Mouse (Mus musculus): ENCODE data around the gene Lgals2. TPM values are rescaled to one million over a fixed set of nuclear protein-coding genes. Genes with fewer than 3 reads are reported as not detected.
A peak's percentile ranks its signal among the peaks of the same experiment; 100 is the strongest.

The Lgals2 gene
- polyA plus RNA-seq, 1 experiment from 2014 or later = not detected

- H3K36me3 ChIP-seq (ENCODE audit: control insufficient read depth, insufficient read depth, low read length) = no peaks in the 10 kb centered on the region
- peak overlapping the region; percentile 48 for H3K27ac ChIP-seq (replicated peaks; ENCODE audit: low read depth, low read length)
- H3K4me3 ChIP-seq (ENCODE audit: low read depth, low read length) = no peak overlapping the region
- DNase-seq (ENCODE audit: low spot score) (peak; percentile 76), ATAC-seq (ENCODE audit: insufficient number of reproducible peaks, low FRiP score, low TSS enrichment, low read depth) (no peak)
- peaks cover 54% of the 10 kb centered on the region for H3K4me1 ChIP-seq (ENCODE audit: control insufficient read depth, insufficient read depth, low read length)
- H3K4me2 ChIP-seq (ENCODE audit: low read depth, severe bottlenecking) = no peak overlapping the region
- H3K27me3 ChIP-seq (ENCODE audit: control insufficient read depth, insufficient read depth, low read length) = peaks cover 6% of the 10 kb centered on the region
- H3K9ac ChIP-seq (ENCODE audit: low read length) = no peak overlapping the region; the same call in 1 of the 2 replicates
- no peaks in the 10 kb centered on the region for H3K9me3 ChIP-seq (ENCODE audit: control insufficient read depth, low read length)
- 0% methylated on average over 2 of the region's 2 CpGs for WGBS
Observed at GRCm38 (mm10) chr15:78839744-78840143, 15.6 kb downstream of the Lgals2 start.

GRCm38 (mm10) chr15:78836086-78836621, 19.2 kb downstream of the Lgals2 start:
- H3K36me3 ChIP-seq (ENCODE audit: control insufficient read depth, insufficient read depth, low read length) = no peaks in the 10 kb centered on the region
- no peak for DNase-seq (ENCODE audit: low spot score)
- peak overlapping the region; percentile 77 for H3K27ac ChIP-seq (replicated peaks; ENCODE audit: low read depth, low read length)
- 28% methylated on average over 8 of the region's 8 CpGs for WGBS
- H3K4me3 ChIP-seq (ENCODE audit: low read depth, low read length) = no peak overlapping the region
- no peaks in the 10 kb centered on the region for H3K9me3 ChIP-seq (ENCODE audit: control insufficient read depth, low read length)
- 0 out of 2 replicates have a peak overlapping the region, but pooled peaks have one; percentile 17 for H3K9ac ChIP-seq (ENCODE audit: low read length)
- H3K27me3 ChIP-seq (ENCODE audit: control insufficient read depth, insufficient read depth, low read length) = no peaks in the 10 kb centered on the region
- H3K4me2 ChIP-seq (ENCODE audit: low read depth, severe bottlenecking) = no peak overlapping the region
- peaks cover 62% of the 10 kb centered on the region for H3K4me1 ChIP-seq (ENCODE audit: control insufficient read depth, insufficient read depth, low read length)
- ATAC-seq (ENCODE audit: insufficient number of reproducible peaks, low FRiP score, low TSS enrichment, low read depth) = no peak

GRCm38 (mm10) chr15:78835200-78836085, 19.9 kb downstream of the Lgals2 start:
- Histone ChIP-seq H3K4me1 (ENCODE audit: control insufficient read depth, insufficient read depth, low read length) (peaks cover 56% of the 10 kb centered on the region), H3K36me3 (ENCODE audit: control insufficient read depth, insufficient read depth, low read length) (no peaks in the 10 kb centered on the region), H3K4me3 (ENCODE audit: low read depth, low read length) (no peak overlapping the region), H3K27me3 (ENCODE audit: control insufficient read depth, insufficient read depth, low read length) (no peaks in the 10 kb centered on the region), H3K27ac (replicated peaks; ENCODE audit: low read depth, low read length) (peak overlapping the region; percentile 77), H3K4me2 (ENCODE audit: low read depth, severe bottlenecking) (no peak overlapping the region), H3K9ac (ENCODE audit: low read length) (peak overlapping the region; percentile 30; the same call in 1 of the 2 replicates), H3K9me3 (ENCODE audit: control insufficient read depth, low read length) (no peaks in the 10 kb centered on the region)
- ATAC-seq (ENCODE audit: insufficient number of reproducible peaks, low FRiP score, low TSS enrichment, low read depth) (no peak), DNase-seq (ENCODE audit: low spot score) (no peak)
- WGBS = 16% methylated on average over 12 of the region's 12 CpGs

GRCm38 (mm10) chr15:78834233-78835005, 20.9 kb downstream of the Lgals2 start:
- no peak for DNase-seq (ENCODE audit: low spot score)
- H3K4me2 ChIP-seq (ENCODE audit: low read depth, severe bottlenecking) = no peak overlapping the region
- H3K9me3 ChIP-seq (ENCODE audit: control insufficient read depth, low read length) = no peaks in the 10 kb centered on the region
- 30% methylated on average over 9 of the region's 10 CpGs for WGBS
- H3K27ac ChIP-seq (replicated peaks; ENCODE audit: low read depth, low read length) = peak overlapping the region; percentile 77
- H3K36me3 ChIP-seq (ENCODE audit: control insufficient read depth, insufficient read depth, low read length) = no peaks in the 10 kb centered on the region
- ATAC-seq (ENCODE audit: insufficient number of reproducible peaks, low FRiP score, low TSS enrichment, low read depth) = no peak
- H3K9ac ChIP-seq (ENCODE audit: low read length) = no peak overlapping the region
- H3K27me3 ChIP-seq (ENCODE audit: control insufficient read depth, insufficient read depth, low read length) = no peaks in the 10 kb centered on the region
- H3K4me1 ChIP-seq (ENCODE audit: control insufficient read depth, insufficient read depth, low read length) = peaks cover 46% of the 10 kb centered on the region
- no peak overlapping the region for H3K4me3 ChIP-seq (ENCODE audit: low read depth, low read length)

- no peak overlapping the region for H3K4me3 ChIP-seq (ENCODE audit: low read depth, low read length)
- no peak overlapping the region for H3K9ac ChIP-seq (ENCODE audit: low read length)
- H3K4me1 ChIP-seq (ENCODE audit: control insufficient read depth, insufficient read depth, low read length) = peaks cover 41% of the 10 kb centered on the region
- H3K36me3 ChIP-seq (ENCODE audit: control insufficient read depth, insufficient read depth, low read length) = no peaks in the 10 kb centered on the region
- H3K9me3 ChIP-seq (ENCODE audit: control insufficient read depth, low read length) = no peaks in the 10 kb centered on the region
- no peak for DNase-seq (ENCODE audit: low spot score)
- no peak for ATAC-seq (ENCODE audit: insufficient number of reproducible peaks, low FRiP score, low TSS enrichment, low read depth)
- H3K27ac ChIP-seq (replicated peaks; ENCODE audit: low read depth, low read length) = peak overlapping the region; percentile 89; the same call in 1 of the 2 replicates
- H3K27me3 ChIP-seq (ENCODE audit: control insufficient read depth, insufficient read depth, low read length) = no peaks in the 10 kb centered on the region
- H3K4me2 ChIP-seq (ENCODE audit: low read depth, severe bottlenecking) = no peak overlapping the region
- WGBS = 82% methylated on average over 3 of the region's 3 CpGs
Observed at GRCm38 (mm10) chr15:78833582-78833981, 21.7 kb downstream of the Lgals2 start.

- Histone ChIP-seq H3K36me3 (ENCODE audit: control insufficient read depth, insufficient read depth, low read length) (no peaks in the 10 kb centered on the region), H3K4me1 (ENCODE audit: control insufficient read depth, insufficient read depth, low read length) (peaks cover 43% of the 10 kb centered on the region), H3K9ac (ENCODE audit: low read length) (peak overlapping the region; percentile 43; the same call in 1 of the 2 replicates), H3K27me3 (ENCODE audit: control insufficient read depth, insufficient read depth, low read length) (no peaks in the 10 kb centered on the region), H3K4me2 (ENCODE audit: low read depth, severe bottlenecking) (peak overlapping the region; percentile 15; the same call in 1 of the 2 replicates), H3K4me3 (ENCODE audit: low read depth, low read length) (peak overlapping the region; percentile 3; the same call in 1 of the 2 replicates), H3K9me3 (ENCODE audit: control insufficient read depth, low read length) (no peaks in the 10 kb centered on the region), H3K27ac (replicated peaks; ENCODE audit: low read depth, low read length) (peak overlapping the region; percentile 89)
- ATAC-seq (ENCODE audit: insufficient number of reproducible peaks, low FRiP score, low TSS enrichment, low read depth) (peak; percentile 77), DNase-seq (ENCODE audit: low spot score) (peak; percentile 75)
- 10% methylated on average over 14 of the region's 14 CpGs for WGBS
Observed at GRCm38 (mm10) chr15:78832701-78833123, 22.6 kb downstream of the Lgals2 start.

- Histone ChIP-seq H3K27ac (replicated peaks; ENCODE audit: low read depth, low read length) (peak overlapping the region; percentile 89), H3K9ac (ENCODE audit: low read length) (0 out of 2 replicates have a peak overlapping the region, but pooled peaks have one; percentile 43), H3K9me3 (ENCODE audit: control insufficient read depth, low read length) (no peaks in the 10 kb centered on the region), H3K4me3 (ENCODE audit: low read depth, low read length) (peak overlapping the region; percentile 3; the same call in 1 of the 2 replicates), H3K36me3 (ENCODE audit: control insufficient read depth, insufficient read depth, low read length) (no peaks in the 10 kb centered on the region), H3K4me2 (ENCODE audit: low read depth, severe bottlenecking) (peak overlapping the region; percentile 5; the same call in 1 of the 2 replicates), H3K27me3 (ENCODE audit: control insufficient read depth, insufficient read depth, low read length) (no peaks in the 10 kb centered on the region), H3K4me1 (ENCODE audit: control insufficient read depth, insufficient read depth, low read length) (peaks cover 43% of the 10 kb centered on the region)
- WGBS = 26% methylated on average over 17 of the region's 19 CpGs
- DNase-seq (ENCODE audit: low spot score) (no peak), ATAC-seq (ENCODE audit: insufficient number of reproducible peaks, low FRiP score, low TSS enrichment, low read depth) (peak; percentile 20; the same call in 1 of the 2 replicates)
Observed at GRCm38 (mm10) chr15:78831720-78832657, 23.3 kb downstream of the Lgals2 start.
